Mouse (Mus musculus) lung, adult 2 months (tissue): Measurements from ENCODE around the gene Rcan2. TPM values are rescaled to one million over a fixed set of nuclear protein-coding genes. Genes with fewer than 3 reads are reported as not detected.
A peak's percentile ranks its signal among the peaks of the same experiment; 100 is the strongest.

Experiments used
- DNase-seq: peaks from one replicate; pipeline ENCODE4 v3.0.0; 2022
- H3K4me1 ChIP-seq: fragments of 200-500 bp; 2 replicates; pipeline ENCODE4 v1.6.1; 2011; ENCODE audit warnings: low read length; ENCODE audit not compliant: control insufficient read depth, insufficient read depth
- H3K4me3 ChIP-seq: fragments of 200-500 bp; replicated peaks from 2 replicates; pipeline ENCODE3; 2011; ENCODE audit warnings: low read depth, mild to moderate bottlenecking, control low read depth, low read length; ENCODE audit errors: extremely low read depth
- CTCF ChIP-seq: fragments of 200-500 bp; IDR thresholded peaks from 2 replicates; pipeline ENCODE4 v1.5.1; 2011; ENCODE audit warnings: mild to moderate bottlenecking, low read length, control low read depth; ENCODE audit not compliant: insufficient read depth
- POLR2A ChIP-seq: fragments of 200-500 bp; IDR thresholded peaks from 2 replicates; pipeline ENCODE4 v1.6.1; 2011; ENCODE audit warnings: low read depth, mild to moderate bottlenecking, control low read depth, low read length, borderline replicate concordance; ENCODE audit errors: extremely low read depth
- WGBS: fragments of 180-500 bp; shearing (Covaris S2); methylation state at CpG from one replicate; pipeline ENCODE4 v1.1.7; 2018; 5-methylcytosine and 5-hydroxymethylcytosine counted together
- polyA plus RNA-seq: library from polyadenylated mRNA; depleted of rRNA; stranded (reverse); fragments of >200 nt; gene quantifications from 2 replicates; pipeline ENCODE4 v1.2.3, GENCODE M21; 2012; rRNA removed

The Rcan2 gene
- polyA plus RNA-seq, 1 experiment = 19.4 TPM

GRCm38 (mm10) chr17:44076051-44076680 is 275.0 kb downstream of the Rcan2 start:
- 50% methylated on average over 6 of the region's 6 CpGs for WGBS
- peak overlapping the region; percentile 35 for H3K4me3 ChIP-seq
- DNase-seq = no peak
- peaks cover 4% of the 10 kb centered on the region for H3K4me1 ChIP-seq
- no peak for TF ChIP-seq POLR2A
- TF ChIP-seq CTCF = peak; percentile 58

- Histone ChIP-seq H3K4me3 (no peak overlapping the region), H3K4me1 (peaks cover 4% of the 10 kb centered on the region)
- no peak for DNase-seq
- 72% methylated on average over 12 of the region's 12 CpGs for WGBS
- TF ChIP-seq CTCF (no peak), POLR2A (no peak)
These were observed 276.1 kb downstream of the Rcan2 start for GRCm38 (mm10) chr17:44077146-44077842.

DNA sequence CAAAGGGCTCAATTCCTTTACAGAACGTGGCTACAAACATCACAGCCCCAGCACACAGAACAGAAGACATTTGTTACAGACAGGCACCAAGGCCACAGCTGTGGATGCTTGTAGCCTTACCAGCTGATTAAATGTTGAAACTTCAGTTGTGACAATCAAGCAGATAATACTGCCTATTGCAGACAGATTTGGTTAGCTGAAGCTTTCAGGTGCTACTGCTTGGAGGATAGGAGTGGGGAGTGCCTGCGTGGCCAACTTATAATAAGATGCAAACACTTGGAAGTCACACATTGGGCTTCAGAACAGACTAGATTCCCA is 276.7 kb downstream of the Rcan2 start:
- no peak for DNase-seq
- TF ChIP-seq CTCF (no peak), POLR2A (no peak)
- WGBS = 72% methylated on average over 2 of the region's 2 CpGs
- H3K4me1 ChIP-seq = peaks cover 4% of the 10 kb centered on the region
- H3K4me3 ChIP-seq = no peak overlapping the region

DNA sequence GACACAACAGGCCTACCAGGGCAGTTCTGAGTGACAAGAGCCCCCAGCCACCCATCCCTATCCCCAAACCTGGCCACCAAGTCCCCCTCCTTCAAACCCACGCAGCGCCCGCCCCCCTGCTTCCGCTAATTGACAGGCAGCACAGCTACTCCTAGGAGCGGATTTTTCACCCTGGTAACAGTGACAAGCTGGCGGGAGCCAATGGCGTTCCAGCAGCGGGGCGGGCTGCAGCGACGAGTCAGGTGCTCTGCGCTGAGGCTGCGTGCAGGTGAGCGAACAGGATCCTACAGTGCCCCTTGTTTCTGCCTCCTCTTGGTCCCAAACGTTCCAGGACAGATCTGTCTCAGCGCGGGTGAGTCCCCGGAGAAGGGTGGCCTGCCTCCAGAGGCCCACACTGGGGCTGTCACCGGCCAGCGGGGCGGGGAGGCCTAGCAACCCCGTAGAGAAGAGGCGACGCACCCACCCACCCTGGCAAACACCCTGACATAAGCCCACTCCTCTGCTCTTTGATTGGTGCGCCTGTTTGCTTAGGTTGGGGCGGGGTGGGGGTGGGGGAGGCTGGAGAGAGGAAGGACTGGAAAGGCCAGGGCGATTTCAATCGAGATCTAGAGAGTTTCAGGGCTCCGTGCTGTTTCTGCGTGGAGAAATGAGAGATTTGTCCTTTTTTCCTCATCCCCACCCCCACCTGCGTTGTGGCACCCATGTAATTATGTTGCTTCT is 277.6 kb downstream of the Rcan2 start, which contains the start of gene Enpp5:
TSS of gene Enpp5 (plus strand) at position 183 of the 720 bp plus-strand sequence.
- TF ChIP-seq CTCF (no peak), POLR2A (peak; percentile 79; the same call in 1 of the 2 replicates)
- H3K4me3 ChIP-seq = peak within 1 kb of the TSS; percentile 80
- H3K4me1 ChIP-seq = peaks cover 4% of the 10 kb centered on the region
- DNase-seq = peak; percentile 84
- WGBS = 1% methylated on average over 31 of the region's 31 CpGs

- TF ChIP-seq POLR2A = no peak
- no peak for TF ChIP-seq CTCF
- no peak overlapping the region for H3K4me3 ChIP-seq
- 90% methylated on average over 4 of the region's 4 CpGs for WGBS
- DNase-seq = no peak
- H3K4me1 ChIP-seq = no peaks in the 10 kb centered on the region; the same call in 1 of the 2 replicates
These were observed 282.0 kb downstream of the Rcan2 start for GRCm38 (mm10) chr17:44083156-44083555.

- no peak overlapping the region for H3K4me3 ChIP-seq
- 85% methylated on average over 3 of the region's 3 CpGs for WGBS
- no peaks in the 10 kb centered on the region for H3K4me1 ChIP-seq
- no peak for TF ChIP-seq POLR2A
- no peak for TF ChIP-seq CTCF
- no peak for DNase-seq
These were observed 287.1 kb downstream of the Rcan2 start for GRCm38 (mm10) chr17:44088226-44088625.

Other genes with a start within 250 kb of the Rcan2 start
- gene Pla2g7, start 233.3 kb upstream of the Rcan2 start, polyA plus RNA-seq = 4.3 and 9.7 TPM in 2 replicates
- 0.13 TPM in 1 of 2 replicates, not detected in the other for gene Tdrd6, start 171.1 kb upstream of the Rcan2 start, polyA plus RNA-seq
- 3.5 and 4.3 TPM in 2 replicates for gene Slc25a27, start 134.1 kb upstream of the Rcan2 start, polyA plus RNA-seq
- gene Cyp39a1, start 133.9 kb upstream of the Rcan2 start, polyA plus RNA-seq = 3.5 and 6.5 TPM in 2 replicates